Mouse (Mus musculus): ENCODE measurements at regions not wholly inside any gene's neighbourhood (a gene's known extent, or its start where the extent isn't known, plus 50 kb on each side); places are given as distances from the start of the nearest gene placed in this dataset.

DNA sequence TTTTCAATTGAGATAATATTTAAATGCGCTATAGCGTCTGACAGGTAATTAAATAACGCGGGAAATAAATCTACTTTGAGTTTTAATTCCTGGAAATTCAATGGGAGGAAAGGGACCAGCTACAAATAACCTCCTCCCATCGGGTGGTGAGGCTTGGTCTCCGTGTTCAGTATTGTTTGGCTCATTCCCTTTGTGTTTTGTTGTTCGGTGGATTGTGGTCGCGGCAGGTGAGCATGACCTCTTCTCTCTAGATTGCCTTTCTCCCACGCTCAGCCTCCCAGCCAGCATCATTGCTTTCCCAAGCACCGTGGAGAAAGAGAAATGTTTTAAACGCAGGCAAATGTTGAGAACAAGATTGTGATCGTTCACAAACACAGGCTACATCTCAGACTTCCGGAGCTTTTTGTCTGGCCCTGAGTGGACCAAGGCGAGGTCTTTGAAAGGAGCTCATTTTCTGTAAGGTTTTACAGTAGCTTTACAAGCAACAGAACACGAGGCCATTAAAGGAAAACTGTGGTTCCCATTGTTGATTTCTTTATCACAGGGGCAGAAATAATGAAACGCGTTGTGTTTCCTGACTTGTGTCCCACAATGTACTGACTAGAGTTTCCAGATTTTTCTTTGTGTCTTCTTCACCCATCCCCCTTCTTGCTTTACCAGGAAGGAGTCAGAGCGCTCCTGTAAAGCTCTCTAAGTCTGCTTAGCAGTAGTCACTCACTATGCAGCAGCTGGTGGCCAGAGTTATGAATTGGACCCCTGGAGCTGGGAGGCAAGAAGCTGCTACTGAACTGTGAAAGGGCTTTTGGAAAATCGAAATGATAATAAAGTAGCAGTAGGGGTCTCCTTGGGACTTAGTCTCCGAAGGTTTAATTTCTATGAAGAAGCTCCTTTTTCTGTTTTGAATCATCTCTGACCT, 337.7 kb downstream of the Galc start:
- no peak for DNase-seq (ENCODE audit: low spot score in 2 of 2)

DNA sequence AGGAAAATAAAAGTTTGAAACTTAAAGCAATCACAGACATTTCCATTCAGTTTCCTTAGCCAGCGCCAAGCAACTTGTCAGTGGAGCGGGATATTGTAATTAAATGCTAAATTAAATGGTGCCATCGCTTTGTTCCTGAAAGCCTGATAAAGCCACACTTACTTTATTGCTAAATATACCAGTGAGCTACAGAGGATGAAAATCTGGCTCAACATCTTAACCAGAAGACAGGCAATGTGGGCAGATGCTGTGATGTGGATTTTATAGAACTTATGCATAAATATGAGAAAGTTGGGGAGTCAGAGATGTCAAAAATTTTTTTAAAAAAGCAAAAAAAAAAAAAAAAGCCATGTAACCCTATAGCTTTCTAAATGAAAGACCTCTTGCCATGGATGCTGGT, 340.8 kb downstream of the Galc start:
- DNase-seq (ENCODE audit: low spot score in 2 of 2): no peak

DNA sequence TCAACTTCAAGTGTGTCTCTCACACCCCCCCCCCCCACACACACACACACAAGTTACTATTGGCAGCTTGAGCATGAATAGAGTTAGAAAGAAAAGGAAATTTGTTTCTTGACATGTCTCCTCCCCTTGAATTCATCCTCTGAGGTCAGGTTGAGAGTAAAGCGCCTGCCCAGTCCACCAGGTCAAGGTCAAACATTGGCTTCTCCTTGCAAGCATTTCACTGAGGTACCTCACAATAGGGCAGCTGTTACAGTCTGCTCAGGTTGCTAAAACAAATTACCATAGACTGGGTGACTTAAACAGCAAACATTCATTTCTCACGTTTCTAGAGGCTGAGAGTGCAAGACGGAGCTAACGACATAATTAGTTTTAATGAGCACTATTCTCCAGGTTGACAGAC, 344.2 kb downstream of the Galc start:
- no peak for DNase-seq (ENCODE audit: low spot score in 2 of 2)

GRCm38 (mm10) chr12:97912730-97913129, 346.5 kb downstream of the Galc start:
- DNase-seq (ENCODE audit: low spot score in 2 of 2): no peak

DNA sequence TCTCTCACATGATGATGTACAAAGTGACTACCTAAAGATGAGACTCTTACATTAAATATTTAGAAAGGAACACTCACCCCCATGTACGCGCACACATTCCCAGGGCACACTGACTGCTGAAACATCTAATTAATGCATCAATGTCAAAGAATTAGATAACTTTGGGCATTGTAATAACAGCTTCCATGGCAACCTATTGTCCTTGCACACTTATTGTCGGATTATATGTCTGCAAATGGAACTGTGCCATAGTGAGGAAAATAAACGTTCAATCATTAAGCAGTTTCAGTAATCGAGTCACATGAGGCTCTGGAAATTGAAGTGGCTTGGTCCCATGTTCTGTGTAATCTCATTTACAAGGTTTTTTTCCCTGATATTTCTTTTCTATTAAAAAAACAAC, 360.0 kb downstream of the Galc start:
- no peak for DNase-seq (ENCODE audit: low spot score in 2 of 2)

- no peak for DNase-seq (ENCODE audit: low spot score in 2 of 2)
Measured at GRCm38 (mm10) chr12:97898178-97898577, 361.1 kb downstream of the Galc start.

- no peak for DNase-seq (ENCODE audit: low spot score in 2 of 2)
Measured at GRCm38 (mm10) chr12:97895981-97896380, 363.3 kb downstream of the Galc start.

GRCm38 (mm10) chr12:97888801-97889455, 370.3 kb downstream of the Galc start:
- DNase-seq (ENCODE audit: low spot score in 2 of 2): peak; percentile 7

- DNase-seq (ENCODE audit: low spot score in 2 of 2): no peak
Measured at GRCm38 (mm10) chr12:97888291-97888800, 370.9 kb downstream of the Galc start.

- DNase-seq (ENCODE audit: low spot score in 2 of 2): no peak
Measured at GRCm38 (mm10) chr12:97882439-97882838, 376.8 kb downstream of the Galc start.

DNA sequence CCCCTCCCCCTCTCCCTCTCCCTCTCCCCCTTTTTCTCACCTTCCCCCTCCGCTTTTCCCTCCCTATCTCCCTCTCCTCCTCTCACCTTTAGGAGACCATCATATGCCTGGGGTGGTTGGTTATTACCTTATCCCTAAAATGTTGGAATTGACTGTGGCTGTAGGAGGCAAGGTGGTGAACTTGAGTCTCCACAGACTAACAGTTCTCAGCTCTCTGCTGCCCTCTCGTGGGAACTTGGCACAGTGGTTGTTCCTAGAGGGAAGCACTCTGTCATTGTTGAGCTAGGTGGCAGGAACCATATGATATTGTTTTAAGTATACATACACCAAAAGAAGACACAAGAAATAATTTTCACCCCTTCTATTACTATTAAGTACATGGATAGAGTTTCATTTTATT, 386.9 kb downstream of the Galc start:
- peak; percentile 29 to 76 for DNase-seq (ENCODE audit: low spot score in 2 of 2)

GRCm38 (mm10) chr12:97862921-97863320, 396.3 kb downstream of the Galc start:
- no peak for DNase-seq (ENCODE audit: low spot score in 2 of 2)

GRCm38 (mm10) chr12:97836202-97836908, 422.9 kb downstream of the Galc start:
- DNase-seq (ENCODE audit: low spot score in 2 of 2): peak; percentile 37 to 47

DNA sequence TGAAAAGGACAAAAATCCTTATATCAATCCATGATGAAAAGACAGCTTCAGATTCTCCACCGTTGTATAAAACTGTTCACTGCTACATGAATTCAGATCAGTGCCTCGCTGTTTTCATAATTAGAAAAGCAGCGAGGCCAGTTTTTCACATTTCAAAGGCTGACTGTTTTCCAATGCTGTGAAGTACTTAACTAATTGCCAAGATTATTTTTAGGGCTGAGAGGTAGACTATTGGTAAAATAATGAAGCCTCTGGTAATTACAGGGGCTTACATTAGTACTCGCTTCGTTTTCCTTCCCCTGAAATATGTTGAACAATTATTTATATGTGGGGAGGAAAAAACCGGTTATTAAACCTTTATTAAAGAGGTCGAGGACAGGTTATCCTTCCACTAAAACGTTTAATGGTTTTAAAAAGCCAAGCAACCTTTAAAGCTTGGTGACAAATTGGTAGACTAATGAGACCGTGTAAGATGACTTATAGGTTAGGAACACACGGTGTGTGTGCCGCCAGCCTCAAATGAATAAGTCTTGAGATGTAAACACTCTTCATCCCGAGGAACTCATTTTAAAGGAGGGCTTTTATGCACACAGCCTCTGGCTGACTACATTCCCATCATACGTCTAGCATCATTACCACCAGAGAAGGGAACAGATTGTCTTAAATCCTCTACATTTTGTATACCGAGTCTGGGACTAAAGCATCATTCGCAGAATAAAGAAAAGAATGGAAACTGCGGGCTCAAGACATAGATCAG, 465.7 kb downstream of the Galc start:
- no peak for DNase-seq (ENCODE audit: low spot score in 2 of 2)

- DNase-seq (ENCODE audit: low spot score in 2 of 2): no peak
Measured at GRCm38 (mm10) chr12:97783476-97783875, 475.8 kb downstream of the Galc start.

- DNase-seq (ENCODE audit: low spot score in 2 of 2): no peak
Measured at GRCm38 (mm10) chr12:97759116-97759515, 500.1 kb downstream of the Galc start.

- peak in 1 of 2 experiments; percentile 6 for DNase-seq (ENCODE audit: low spot score in 2 of 2)
Measured at GRCm38 (mm10) chr12:97758624-97759023, 500.6 kb downstream of the Galc start.

- DNase-seq (ENCODE audit: low spot score in 2 of 2): no peak
Measured at GRCm38 (mm10) chr12:97750166-97750565, 509.1 kb downstream of the Galc start.

DNA sequence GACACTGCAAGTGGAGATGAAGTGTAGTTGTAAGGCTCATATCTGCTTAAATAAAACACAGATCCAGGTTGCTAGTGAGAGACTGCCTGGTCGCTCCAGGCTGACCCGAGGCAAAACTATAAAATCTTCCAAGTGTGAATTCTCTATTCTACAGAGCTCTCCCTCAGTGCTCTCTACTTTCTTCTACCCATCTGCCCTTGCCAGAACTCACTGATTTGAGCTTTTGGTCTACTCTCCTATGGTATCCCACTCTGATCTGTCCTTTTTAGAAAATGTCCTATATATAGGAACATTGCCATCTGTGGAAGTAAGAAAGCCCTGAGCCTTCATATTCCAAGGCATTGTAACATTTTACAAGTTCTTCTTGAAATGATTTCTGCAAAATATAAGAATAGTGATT, 518.3 kb downstream of the Galc start:
- no peak for DNase-seq (ENCODE audit: low spot score in 2 of 2)

- no peak for DNase-seq (ENCODE audit: low spot score in 2 of 2)
Measured at GRCm38 (mm10) chr12:97732078-97732580, 527.1 kb downstream of the Galc start.

DNA sequence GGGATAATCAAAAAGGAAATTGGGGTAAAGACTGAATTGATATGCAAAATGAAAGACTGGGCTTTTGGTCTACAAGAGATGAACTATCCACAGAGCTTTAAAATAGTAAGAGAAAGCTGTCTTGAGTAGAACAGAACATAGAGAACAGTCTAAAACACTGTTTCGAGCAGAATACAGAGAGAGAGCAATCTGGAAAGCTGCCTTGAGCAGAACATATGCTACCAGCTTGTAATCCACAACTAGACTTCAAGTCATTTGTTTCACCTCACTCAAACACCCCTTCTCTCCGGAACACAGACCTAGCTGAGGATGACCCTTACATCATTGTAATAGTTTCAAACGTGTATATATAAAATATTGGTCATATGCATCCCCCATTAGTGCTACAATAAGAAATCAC, 538.7 kb downstream of the Galc start:
- DNase-seq (ENCODE audit: low spot score in 2 of 2): no peak

Data from frontal cortex, postnatal 10 days (tissue).